Mouse (Mus musculus) heart, postnatal 0 days (tissue): ENCODE results near the gene Atp6v1e1.

ENCODE experiments used
- CTCF ChIP-seq: IDR thresholded peaks from 2 replicates; pipeline ENCODE4 v1.5.1; 2016; ENCODE audit warnings: antibody characterized with exemption, control low read depth, low read depth
- EP300 ChIP-seq: IDR thresholded peaks from 2 replicates; pipeline ENCODE4 v1.6.1; 2016; ENCODE audit warnings: antibody characterized with exemption, low read depth

GRCm38 (mm10) chr6:120868824-120869223 is 46.2 kb upstream of the Atp6v1e1 start:
- TF ChIP-seq CTCF (no peak), EP300 (no peak)
